Mouse (Mus musculus) midbrain, embryonic 12.5 days (tissue): ENCODE measurements around the gene 0610040J01Rik. TPM values are rescaled to one million over a fixed set of nuclear protein-coding genes. Genes with fewer than 3 reads are reported as not detected.

Source experiments
- ATAC-seq: fragments of 200-750 bp; cut with Nextera tagmentation; 2 replicates; pipeline ENCODE4 v1.8.0; 2017; ENCODE audit warnings: low read depth, moderate TSS enrichment, moderate library complexity; ENCODE audit not compliant: low FRiP score
- H3K27ac ChIP-seq: fragments of 300-500 bp; sonication (generic); replicated peaks from 2 replicates; pipeline ENCODE4 v1.5.1; 2016; ENCODE audit warnings: mild to moderate bottlenecking
- H3K27me3 ChIP-seq: fragments of 300-500 bp; sonication (generic); 2 replicates; pipeline ENCODE4 v1.6.1; 2016; ENCODE audit warnings: mild to moderate bottlenecking
- H3K36me3 ChIP-seq: fragments of 300-500 bp; sonication (generic); 2 replicates; pipeline ENCODE4 v1.6.1; 2016
- H3K4me1 ChIP-seq: fragments of 300-500 bp; sonication (generic); 2 replicates; pipeline ENCODE4 v1.6.1; 2016
- H3K4me2 ChIP-seq: fragments of 300-500 bp; sonication (generic); replicated peaks from 2 replicates; pipeline ENCODE4 v1.6.1; 2016; ENCODE audit warnings: mild to moderate bottlenecking, moderate library complexity
- H3K4me3 ChIP-seq: fragments of 300-500 bp; sonication (generic); 2 replicates; pipeline ENCODE4 v1.5.1; 2016; ENCODE audit warnings: mild to moderate bottlenecking
- H3K9ac ChIP-seq: fragments of 300-500 bp; sonication (generic); replicated peaks from 2 replicates; pipeline ENCODE4 v1.6.1; 2016; ENCODE audit warnings: mild to moderate bottlenecking, moderate library complexity
- H3K9me3 ChIP-seq: fragments of 300-500 bp; sonication (generic); 2 replicates; pipeline ENCODE4 v1.6.1; 2016; ENCODE audit warnings: mild to moderate bottlenecking
- WGBS: fragments of 180-500 bp; shearing (Covaris S2); methylation state at CpG from one replicate; pipeline ENCODE4 v1.1.7; 2016; 5-methylcytosine and 5-hydroxymethylcytosine counted together
- polyA plus RNA-seq: library from polyadenylated mRNA; unstranded; fragments of >200 nt; fragmentation: Nextera tagmentation; extraction: Ambion mirVana; gene quantifications from 2 replicates; pipeline ENCODE4 v1.2.1, GENCODE M21; 2016

Gene 0610040J01Rik
- polyA plus RNA-seq, 1 experiment from 2014 or later, result 1.2 TPM

DNA sequence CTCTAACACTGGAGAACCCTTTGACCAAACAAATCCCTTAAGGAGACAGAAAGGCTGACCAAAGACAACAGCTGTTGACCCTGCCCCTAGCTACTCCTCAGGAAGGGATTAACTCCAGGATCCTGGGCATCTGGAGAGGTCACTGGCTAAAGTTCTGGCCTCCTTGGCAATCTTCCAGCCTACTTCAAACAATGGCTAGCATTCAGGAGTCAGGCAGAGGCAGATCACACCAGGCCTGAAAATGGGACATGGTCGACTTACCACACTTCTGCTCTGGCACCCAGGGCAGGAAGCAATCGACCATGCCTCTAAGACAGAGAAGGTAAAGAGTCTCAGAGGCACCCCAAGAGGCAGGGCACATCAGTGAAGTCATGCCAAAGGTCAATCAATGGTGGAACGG is 137.0 kb downstream of the 0610040J01Rik start:
- H3K36me3 ChIP-seq, result no peaks in the 10 kb centered on the region
- no peak for ATAC-seq

More for the DNA sequence above, 137.0 kb downstream of the 0610040J01Rik start:
- Histone ChIP-seq H3K4me1 (peaks cover 5% of the 10 kb centered on the region), H3K9ac (no peak overlapping the region), H3K27me3 (no peaks in the 10 kb centered on the region), H3K4me3 (no peak overlapping the region), H3K4me2 (no peak overlapping the region), H3K9me3 (no peaks in the 10 kb centered on the region), H3K27ac (no peak overlapping the region)
- 30% methylated on average over 3 of the region's 3 CpGs for WGBS

Other genes with a start within 250 kb of the 0610040J01Rik start
- 1.8 and 3.6 TPM in 2 replicates for gene Nwd2, start 163.3 kb upstream of the 0610040J01Rik start, polyA plus RNA-seq
- 11.8 and 13.5 TPM in 2 replicates for gene Rell1, start 156.5 kb downstream of the 0610040J01Rik start, polyA plus RNA-seq